Mouse (Mus musculus): ENCODE measurements around the gene Erich4. TPM values are rescaled to one million over a fixed set of nuclear protein-coding genes. Genes with fewer than 3 reads are reported as not detected.
A peak's percentile ranks its signal among the peaks of the same experiment; 100 is the strongest.

Gene Erich4
- polyA plus RNA-seq, 1 experiment from 2014 or later = 5.5 TPM

- no peak overlapping the region for H3K4me2 ChIP-seq (replicated peaks; ENCODE audit: low read depth, low read length)
- H3K9me3 ChIP-seq (ENCODE audit: low read length) = no peaks in the 10 kb centered on the region
- peak overlapping the region; percentile 32; the same call in 1 of the 2 replicates for H3K27ac ChIP-seq (ENCODE audit: low read length)
- H3K4me3 ChIP-seq (ENCODE audit: low read length) = no peak overlapping the region
- no peak overlapping the region for H3K9ac ChIP-seq (replicated peaks; ENCODE audit: low read length)
- H3K36me3 ChIP-seq (ENCODE audit: insufficient read depth, low read length) = 0 out of 2 replicates have a peak, but pooled peaks cover 2% of the 10 kb centered on the region
- no peak for ATAC-seq (ENCODE audit: low FRiP score, low TSS enrichment)
- 32% methylated on average over 4 of the region's 4 CpGs for WGBS
- H3K4me1 ChIP-seq (ENCODE audit: insufficient read depth, low read length) = peaks cover 5% of the 10 kb centered on the region; the same call in 1 of the 2 replicates
- H3K27me3 ChIP-seq (ENCODE audit: insufficient read depth, low read length) = no peaks in the 10 kb centered on the region
These were observed 28.9 kb upstream of the Erich4 start for GRCm38 (mm10) chr7:25644631-25645030.

- Histone ChIP-seq H3K27me3 (ENCODE audit: insufficient read depth, low read length) (no peaks in the 10 kb centered on the region), H3K4me1 (ENCODE audit: insufficient read depth, low read length) (peaks cover 5% of the 10 kb centered on the region; the same call in 1 of the 2 replicates), H3K27ac (ENCODE audit: low read length) (no peak overlapping the region), H3K4me3 (ENCODE audit: low read length) (no peak overlapping the region), H3K36me3 (ENCODE audit: insufficient read depth, low read length) (0 out of 2 replicates have a peak, but pooled peaks cover 5% of the 10 kb centered on the region), H3K9ac (replicated peaks; ENCODE audit: low read length) (no peak overlapping the region), H3K4me2 (replicated peaks; ENCODE audit: low read depth, low read length) (no peak overlapping the region), H3K9me3 (ENCODE audit: low read length) (no peaks in the 10 kb centered on the region)
- ATAC-seq (ENCODE audit: low FRiP score, low TSS enrichment) = no peak
- 75% methylated on average over 10 of the region's 10 CpGs for WGBS
These were observed 28.4 kb upstream of the Erich4 start for GRCm38 (mm10) chr7:25644136-25644535.

GRCm38 (mm10) chr7:25639754-25640153 is 24.1 kb upstream of the Erich4 start:
- Histone ChIP-seq H3K4me2 (replicated peaks; ENCODE audit: low read depth, low read length) (no peak overlapping the region), H3K9me3 (ENCODE audit: low read length) (no peaks in the 10 kb centered on the region), H3K27ac (ENCODE audit: low read length) (no peak overlapping the region), H3K4me1 (ENCODE audit: insufficient read depth, low read length) (peaks cover 3% of the 10 kb centered on the region; the same call in 1 of the 2 replicates), H3K27me3 (ENCODE audit: insufficient read depth, low read length) (no peaks in the 10 kb centered on the region), H3K36me3 (ENCODE audit: insufficient read depth, low read length) (peaks cover 23% of the 10 kb centered on the region), H3K4me3 (ENCODE audit: low read length) (no peak overlapping the region), H3K9ac (replicated peaks; ENCODE audit: low read length) (no peak overlapping the region)
- WGBS = 85% methylated on average over 4 of the region's 4 CpGs
- no peak for ATAC-seq (ENCODE audit: low FRiP score, low TSS enrichment)

GRCm38 (mm10) chr7:25637099-25637498 is 21.4 kb upstream of the Erich4 start:
- no peak for ATAC-seq (ENCODE audit: low FRiP score, low TSS enrichment)
- H3K4me2 ChIP-seq (replicated peaks; ENCODE audit: low read depth, low read length) = no peak overlapping the region
- H3K27me3 ChIP-seq (ENCODE audit: insufficient read depth, low read length) = no peaks in the 10 kb centered on the region
- H3K4me3 ChIP-seq (ENCODE audit: low read length) = no peak overlapping the region
- peaks cover 32% of the 10 kb centered on the region for H3K36me3 ChIP-seq (ENCODE audit: insufficient read depth, low read length)
- 96% methylated on average over 5 of the region's 5 CpGs for WGBS
- no peak overlapping the region for H3K27ac ChIP-seq (ENCODE audit: low read length)
- H3K4me1 ChIP-seq (ENCODE audit: insufficient read depth, low read length) = no peaks in the 10 kb centered on the region
- H3K9ac ChIP-seq (replicated peaks; ENCODE audit: low read length) = no peak overlapping the region
- H3K9me3 ChIP-seq (ENCODE audit: low read length) = no peaks in the 10 kb centered on the region

GRCm38 (mm10) chr7:25636373-25636772 is 20.7 kb upstream of the Erich4 start:
- Histone ChIP-seq H3K27ac (ENCODE audit: low read length) (no peak overlapping the region), H3K4me2 (replicated peaks; ENCODE audit: low read depth, low read length) (no peak overlapping the region), H3K9me3 (ENCODE audit: low read length) (no peaks in the 10 kb centered on the region), H3K4me3 (ENCODE audit: low read length) (no peak overlapping the region), H3K9ac (replicated peaks; ENCODE audit: low read length) (no peak overlapping the region), H3K36me3 (ENCODE audit: insufficient read depth, low read length) (peaks cover 36% of the 10 kb centered on the region), H3K4me1 (ENCODE audit: insufficient read depth, low read length) (no peaks in the 10 kb centered on the region), H3K27me3 (ENCODE audit: insufficient read depth, low read length) (no peaks in the 10 kb centered on the region)
- ATAC-seq (ENCODE audit: low FRiP score, low TSS enrichment) = 0 out of 2 replicates have a peak, but pooled peaks have one; percentile 60
- WGBS = 64% methylated on average over 3 of the region's 3 CpGs

- 91% methylated on average over 5 of the region's 5 CpGs for WGBS
- no peak for ATAC-seq (ENCODE audit: low FRiP score, low TSS enrichment)
These were observed 17.0 kb upstream of the Erich4 start for GRCm38 (mm10) chr7:25632679-25633078.

GRCm38 (mm10) chr7:25628323-25628620 is 12.6 kb upstream of the Erich4 start:
- ATAC-seq (ENCODE audit: low FRiP score, low TSS enrichment) = no peak
- WGBS = 65% methylated on average over 8 of the region's 8 CpGs
- Histone ChIP-seq H3K4me1 (ENCODE audit: insufficient read depth, low read length) (peaks cover 22% of the 10 kb centered on the region), H3K27me3 (ENCODE audit: insufficient read depth, low read length) (no peaks in the 10 kb centered on the region), H3K36me3 (ENCODE audit: insufficient read depth, low read length) (peaks cover 40% of the 10 kb centered on the region), H3K4me2 (replicated peaks; ENCODE audit: low read depth, low read length) (peak overlapping the region; percentile 83), H3K9ac (replicated peaks; ENCODE audit: low read length) (peak overlapping the region; percentile 77), H3K27ac (ENCODE audit: low read length) (no peak overlapping the region; the same call in 1 of the 2 replicates), H3K4me3 (ENCODE audit: low read length) (peak overlapping the region; percentile 56), H3K9me3 (ENCODE audit: low read length) (no peaks in the 10 kb centered on the region)

More at GRCm38 (mm10) chr7:25632679-25633078, 17.0 kb upstream of the Erich4 start:
- H3K9me3 ChIP-seq (ENCODE audit: low read length) = no peaks in the 10 kb centered on the region
- no peak overlapping the region for H3K4me2 ChIP-seq (replicated peaks; ENCODE audit: low read depth, low read length)
- H3K27ac ChIP-seq (ENCODE audit: low read length) = no peak overlapping the region
- H3K36me3 ChIP-seq (ENCODE audit: insufficient read depth, low read length) = peaks cover 35% of the 10 kb centered on the region
- H3K4me3 ChIP-seq (ENCODE audit: low read length) = no peak overlapping the region
- H3K4me1 ChIP-seq (ENCODE audit: insufficient read depth, low read length) = peaks cover 14% of the 10 kb centered on the region
- H3K27me3 ChIP-seq (ENCODE audit: insufficient read depth, low read length) = no peaks in the 10 kb centered on the region
- no peak overlapping the region for H3K9ac ChIP-seq (replicated peaks; ENCODE audit: low read length)

GRCm38 (mm10) chr7:25627431-25628322 is 12.0 kb upstream of the Erich4 start:
- Histone ChIP-seq H3K9me3 (ENCODE audit: low read length) (no peaks in the 10 kb centered on the region), H3K27me3 (ENCODE audit: insufficient read depth, low read length) (no peaks in the 10 kb centered on the region), H3K4me1 (ENCODE audit: insufficient read depth, low read length) (peaks cover 22% of the 10 kb centered on the region), H3K36me3 (ENCODE audit: insufficient read depth, low read length) (peaks cover 42% of the 10 kb centered on the region), H3K9ac (replicated peaks; ENCODE audit: low read length) (peak overlapping the region; percentile 77), H3K4me3 (ENCODE audit: low read length) (peak overlapping the region; percentile 56), H3K4me2 (replicated peaks; ENCODE audit: low read depth, low read length) (peak overlapping the region; percentile 83), H3K27ac (ENCODE audit: low read length) (peak overlapping the region; percentile 68)
- peak; percentile 89 for ATAC-seq (ENCODE audit: low FRiP score, low TSS enrichment)
- WGBS = 13% methylated on average over 38 of the region's 38 CpGs

GRCm38 (mm10) chr7:25626509-25627430 is 11.1 kb upstream of the Erich4 start, which contains the start of gene B3gnt8:
Gene B3gnt8, plus strand, starts transcription at chr7:25626654.
- Histone ChIP-seq H3K4me2 (replicated peaks; ENCODE audit: low read depth, low read length) (peak within 1 kb of the TSS; percentile 83), H3K9me3 (ENCODE audit: low read length) (no peaks in the 10 kb centered on the region), H3K9ac (replicated peaks; ENCODE audit: low read length) (peak within 1 kb of the TSS; percentile 77), H3K36me3 (ENCODE audit: insufficient read depth, low read length) (peaks cover 45% of the 10 kb centered on the region), H3K27me3 (ENCODE audit: insufficient read depth, low read length) (no peaks in the 10 kb centered on the region), H3K4me1 (ENCODE audit: insufficient read depth, low read length) (peaks cover 22% of the 10 kb centered on the region), H3K4me3 (ENCODE audit: low read length) (peak within 1 kb of the TSS; percentile 56), H3K27ac (ENCODE audit: low read length) (peak within 1 kb of the TSS; percentile 68)
- WGBS = 17% methylated on average over 26 of the region's 29 CpGs
- ATAC-seq (ENCODE audit: low FRiP score, low TSS enrichment) = peak; percentile 44; the same call in 1 of the 2 replicates

All from kidney, embryonic 16.5 days (tissue).